ENCODE assay signal across 20 mouse cellular contexts in the genomic region with DNA sequence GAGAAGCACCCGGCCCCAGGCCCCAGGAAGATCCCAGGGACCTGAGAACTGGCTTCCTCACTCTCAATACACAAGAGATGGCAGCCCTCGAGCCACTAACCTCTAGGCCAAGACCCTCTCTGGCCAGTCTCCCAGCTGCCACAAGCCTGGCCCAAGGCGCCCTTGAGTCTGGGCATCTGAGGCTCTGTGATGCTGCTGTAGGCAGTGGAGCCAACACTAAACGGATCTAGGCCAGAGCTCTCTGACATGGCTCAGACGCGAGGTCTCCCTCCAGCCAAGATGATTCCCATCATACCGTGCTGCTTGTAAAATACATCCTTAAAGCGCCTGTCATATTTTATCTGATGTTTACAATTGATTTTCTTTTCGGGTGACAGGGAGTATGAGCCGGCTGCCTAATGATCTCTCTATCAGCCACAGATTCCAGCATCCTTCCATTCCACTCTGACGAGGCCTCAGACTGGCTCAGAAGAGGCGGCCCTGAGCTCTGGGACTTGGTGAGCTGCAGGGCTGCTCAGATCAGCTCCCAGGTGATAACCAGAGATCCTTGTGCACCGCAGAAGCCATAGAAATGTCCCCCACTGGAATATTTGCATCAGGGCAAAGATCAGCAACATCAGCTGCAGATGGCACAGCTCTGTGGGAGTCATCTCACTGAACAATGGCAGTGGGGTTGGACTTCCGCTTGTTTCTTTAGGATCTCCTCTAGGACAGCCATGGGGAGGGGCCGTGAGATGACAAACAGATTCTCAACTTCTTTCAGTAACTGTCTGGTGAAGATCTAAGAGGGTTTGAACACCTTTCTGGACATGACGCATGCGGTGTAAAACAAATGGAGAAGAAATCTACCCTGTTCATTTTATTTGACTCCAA.
A peak's percentile ranks its signal among the peaks of the same experiment; 100 is the strongest.
DNase-seq lines count a peak whose midpoint lies in the region; ATAC-seq and TF ChIP-seq lines count a peak whose summit lies in the region.
"Had no signal": no experiment of that assay in that cellular context is flagged by ENCODE, and none has a peak within 500 bp of the region (broad histone marks: within the 10 kb centered on the region; RNA-seq: fewer than 3 reads in every experiment).

No protein-coding gene starts in this region.

- H3K4me3 ChIP-seq in midbrain, postnatal 0 days (ENCODE audit: low read depth, low read length) = no peak overlapping the region
- H3K4me3 ChIP-seq: forebrain, embryonic 13.5 days; heart, embryonic 15.5 days; limb, embryonic 12.5 days; liver, embryonic 12.5 days; megakaryocyte, embryonic 14.5 days; myocyte had no signal

- 0 out of 2 replicates have a peak, but pooled peaks cover 3% of the 10 kb centered on the region for H3K9me3 ChIP-seq in midbrain, postnatal 0 days (ENCODE audit: low read length)
- H3K9me3 ChIP-seq: forebrain, embryonic 13.5 days; heart, embryonic 15.5 days; liver, embryonic 12.5 days had no signal

- 0 out of 2 replicates have a peak, but pooled peaks have one; percentile 23 for ATAC-seq in midbrain, postnatal 0 days (ENCODE audit: low FRiP score)
- ATAC-seq: forebrain, embryonic 13.5 days; liver, embryonic 12.5 days had no signal

- intact Hi-C loops in left cerebral cortex, postnatal 4 days (cut with DNase I) = loop anchor here (10.0 kb wide), 2 partner anchors 305 to 425 kb away; no protein-coding TSS in a partner anchor

- H3K4me2 ChIP-seq in midbrain, postnatal 0 days (ENCODE audit: low read depth, low read length, poor library complexity, severe bottlenecking) = no peak overlapping the region
- H3K4me2 ChIP-seq: forebrain, embryonic 13.5 days; heart, embryonic 15.5 days; limb, embryonic 12.5 days; liver, embryonic 12.5 days had no signal

- WGBS in midbrain, postnatal 0 days = 60% methylated on average over 17 of the region's 17 CpGs

- no peak for TF ChIP-seq CTCF in midbrain, postnatal 0 days (IDR thresholded peaks at IDR 0.05)

- H3K4me1 ChIP-seq in midbrain, postnatal 0 days (ENCODE audit: insufficient read depth, low read length) = no peaks in the 10 kb centered on the region
- H3K4me1 ChIP-seq: heart, embryonic 15.5 days; liver, embryonic 12.5 days; megakaryocyte, embryonic 14.5 days had no signal

- peak; percentile 31 for DNase-seq in left cerebral cortex, postnatal 4 days
- no peak for DNase-seq in left cerebral cortex, adult 18-20 months (ENCODE audit: low spot score in 2 of 2)
- peak; percentile 33 for DNase-seq in retina, postnatal 1 day
- DNase-seq in retina, embryonic 14.5 days (ENCODE audit: low spot score) = no peak
- DNase-seq in ZHBTc4 (ENCODE audit: low read depth, low spot score) = peak; percentile 75
- DNase-seq in midbrain, postnatal 0 days (ENCODE audit: low spot score) = no peak
- no peak for DNase-seq in layer of hippocampus, adult 11-12 months (ENCODE audit: low spot score)
- DNase-seq: adrenal gland, postnatal 25 days; cerebellum, adult 18-20 months; gastrocnemius, postnatal 14 days; heart, postnatal 4 days; kidney, postnatal 36 days; lung, postnatal 14 days had no signal

- no peaks in the 10 kb centered on the region for H3K27me3 ChIP-seq in midbrain, postnatal 0 days (ENCODE audit: insufficient read depth, low read length)
- H3K27me3 ChIP-seq: forebrain, embryonic 13.5 days; limb, embryonic 12.5 days; liver, embryonic 12.5 days had no signal

- no peak overlapping the region for H3K27ac ChIP-seq in midbrain, postnatal 0 days (ENCODE audit: low read depth, low read length)
- H3K27ac ChIP-seq: forebrain, embryonic 13.5 days; heart, embryonic 15.5 days; limb, embryonic 12.5 days; liver, embryonic 12.5 days had no signal

- no peaks in the 10 kb centered on the region for H3K36me3 ChIP-seq in midbrain, postnatal 0 days (ENCODE audit: insufficient read depth, low read length)
- H3K36me3 ChIP-seq: G1E; heart, embryonic 15.5 days; limb, embryonic 12.5 days; liver, embryonic 12.5 days had no signal

- H3K9ac ChIP-seq in midbrain, postnatal 0 days (replicated peaks; ENCODE audit: low read length, poor library complexity, severe bottlenecking) = no peak overlapping the region
- H3K9ac ChIP-seq: forebrain, embryonic 13.5 days; heart, embryonic 15.5 days; limb, embryonic 12.5 days; liver, embryonic 12.5 days had no signal

Comparison
In these comparisons a context has a peak if more than half of its experiments do, and no peak if none do; other contexts are left out.
1. DNase-seq: peak in left cerebral cortex, postnatal 4 days (single experiment), retina, postnatal 1 day (single experiment) and ZHBTc4 (single experiment); none in left cerebral cortex, adult 18-20 months (0 of 2), retina, embryonic 14.5 days (single experiment), midbrain, postnatal 0 days (single experiment) and layer of hippocampus, adult 11-12 months (single experiment).